Mouse (Mus musculus): Measurements from ENCODE around the gene Lrrn4cl. TPM values are rescaled to one million over a fixed set of nuclear protein-coding genes. Genes with fewer than 3 reads are reported as not detected.
"Not testable (repeated sequence)": the region's sequence is repeated elsewhere in the genome, so short reads cannot be mapped to it uniquely, and the experiment has no call there.

Lrrn4cl gene
- polyA plus RNA-seq, 1 experiment from 2014 or later = 0.37 TPM

GRCm38 (mm10) chr19:8864265-8864664, 13.7 kb downstream of the Lrrn4cl start:
- Histone ChIP-seq H3K4me2 (replicated peaks; ENCODE audit: low read depth, low read length) (no peak overlapping the region), H3K27me3 (ENCODE audit: control insufficient read depth, insufficient read depth, low read length) (no peaks in the 10 kb centered on the region), H3K4me3 (ENCODE audit: low read depth, low read length) (no peak overlapping the region), H3K27ac (ENCODE audit: low read depth, low read length) (no peak overlapping the region), H3K9ac (ENCODE audit: low read depth, low read length) (no peak overlapping the region), H3K9me3 (ENCODE audit: control insufficient read depth, low read length) (no peaks in the 10 kb centered on the region), H3K36me3 (ENCODE audit: control insufficient read depth, insufficient read depth, low read length) (no peaks in the 10 kb centered on the region), H3K4me1 (replicated peaks; ENCODE audit: control insufficient read depth, insufficient read depth, low read length) (no peaks in the 10 kb centered on the region)
- ATAC-seq (ENCODE audit: low FRiP score) = no peak
- no peak for DNase-seq (ENCODE audit: low spot score)
- WGBS = 84% methylated on average over 6 of the region's 6 CpGs

DNA sequence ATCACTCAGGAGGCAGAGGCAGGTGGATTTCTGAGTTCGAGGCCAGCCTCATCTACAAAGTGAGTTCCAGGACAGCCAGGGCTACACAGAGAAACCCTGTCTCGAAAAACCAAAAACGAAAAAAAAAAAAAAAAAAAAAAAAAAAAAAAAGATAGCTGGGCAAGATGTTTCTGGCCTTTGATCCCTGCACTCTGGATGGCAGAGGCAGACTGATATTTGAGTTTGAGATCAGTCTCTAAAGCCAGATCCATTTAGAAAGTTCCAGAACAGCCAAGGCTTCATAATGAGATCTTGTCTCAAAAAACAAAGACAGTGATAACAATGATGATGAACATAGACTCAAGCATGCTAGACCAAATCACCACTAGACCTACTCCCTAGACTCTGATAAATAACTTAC, 19.8 kb downstream of the Lrrn4cl start:
- H3K4me2 ChIP-seq (replicated peaks; ENCODE audit: low read depth, low read length); ATAC-seq (ENCODE audit: low FRiP score); H3K9ac ChIP-seq (ENCODE audit: low read depth, low read length); H3K36me3 ChIP-seq (ENCODE audit: control insufficient read depth, insufficient read depth, low read length); H3K9me3 ChIP-seq (ENCODE audit: control insufficient read depth, low read length); DNase-seq (ENCODE audit: low spot score); H3K27me3 ChIP-seq (ENCODE audit: control insufficient read depth, insufficient read depth, low read length); H3K4me1 ChIP-seq (replicated peaks; ENCODE audit: control insufficient read depth, insufficient read depth, low read length); H3K27ac ChIP-seq (ENCODE audit: low read depth, low read length): not testable (repeated sequence)
- peak overlapping the region; percentile 55; the same call in 1 of the 2 replicates for H3K4me3 ChIP-seq (ENCODE audit: low read depth, low read length)
- WGBS = 83% methylated on average over 3 of the region's 3 CpGs

DNA sequence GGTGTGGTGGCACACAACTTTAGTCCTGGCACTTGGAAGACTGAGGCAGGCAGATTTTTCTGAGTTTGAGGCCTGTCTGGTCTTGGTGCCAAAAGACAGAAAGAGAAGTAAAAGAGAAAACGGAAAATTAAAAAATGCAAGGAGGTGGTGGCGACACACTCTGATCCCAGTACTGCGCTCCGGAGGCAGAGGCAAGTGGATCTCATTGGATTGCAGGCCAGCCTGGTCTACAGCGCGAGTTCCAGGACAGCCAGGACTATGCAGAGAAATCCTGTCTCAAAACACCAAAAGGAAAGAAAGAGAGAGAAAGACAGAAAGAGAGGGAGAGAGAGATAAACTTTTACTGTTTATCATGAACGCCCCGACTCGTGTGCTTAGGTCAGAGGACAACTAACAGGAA, 20.3 kb downstream of the Lrrn4cl start:
- ATAC-seq (ENCODE audit: low FRiP score) = peak; percentile 65
- H3K4me2 ChIP-seq (replicated peaks; ENCODE audit: low read depth, low read length) = peak overlapping the region; percentile 89; the same call in 1 of the 2 replicates
- H3K4me1 ChIP-seq (replicated peaks; ENCODE audit: control insufficient read depth, insufficient read depth, low read length) = peaks cover 3% of the 10 kb centered on the region
- WGBS = 63% methylated on average over 9 of the region's 9 CpGs
- peak overlapping the region; percentile 35; the same call in 1 of the 2 replicates for H3K9ac ChIP-seq (ENCODE audit: low read depth, low read length)
- H3K27me3 ChIP-seq (ENCODE audit: control insufficient read depth, insufficient read depth, low read length) = no peaks in the 10 kb centered on the region
- H3K27ac ChIP-seq (ENCODE audit: low read depth, low read length) = no peak overlapping the region
- H3K9me3 ChIP-seq (ENCODE audit: control insufficient read depth, low read length) = no peaks in the 10 kb centered on the region
- H3K4me3 ChIP-seq (ENCODE audit: low read depth, low read length) = peak overlapping the region; percentile 55
- no peaks in the 10 kb centered on the region for H3K36me3 ChIP-seq (ENCODE audit: control insufficient read depth, insufficient read depth, low read length)
- no peak for DNase-seq (ENCODE audit: low spot score)

- ATAC-seq (ENCODE audit: low FRiP score) (peak; percentile 99), DNase-seq (ENCODE audit: low spot score) (peak; percentile 95)
- Histone ChIP-seq H3K36me3 (ENCODE audit: control insufficient read depth, insufficient read depth, low read length) (no peaks in the 10 kb centered on the region), H3K4me2 (replicated peaks; ENCODE audit: low read depth, low read length) (peak within 1 kb of the TSS; percentile 89), H3K4me1 (replicated peaks; ENCODE audit: control insufficient read depth, insufficient read depth, low read length) (peaks cover 3% of the 10 kb centered on the region), H3K27ac (ENCODE audit: low read depth, low read length) (peak within 1 kb of the TSS; percentile 24), H3K9ac (ENCODE audit: low read depth, low read length) (peak within 1 kb of the TSS; percentile 90), H3K4me3 (ENCODE audit: low read depth, low read length) (peak within 1 kb of the TSS; percentile 55), H3K27me3 (ENCODE audit: control insufficient read depth, insufficient read depth, low read length) (no peaks in the 10 kb centered on the region), H3K9me3 (ENCODE audit: control insufficient read depth, low read length) (no peaks in the 10 kb centered on the region)
- WGBS = 2% methylated on average over 59 of the region's 59 CpGs
These were observed 21.0 kb downstream of the Lrrn4cl start, which contains the start of gene Ubxn1 for GRCm38 (mm10) chr19:8871267-8872186. Gene Ubxn1 (plus strand): TSS chr19:8871496.

DNA sequence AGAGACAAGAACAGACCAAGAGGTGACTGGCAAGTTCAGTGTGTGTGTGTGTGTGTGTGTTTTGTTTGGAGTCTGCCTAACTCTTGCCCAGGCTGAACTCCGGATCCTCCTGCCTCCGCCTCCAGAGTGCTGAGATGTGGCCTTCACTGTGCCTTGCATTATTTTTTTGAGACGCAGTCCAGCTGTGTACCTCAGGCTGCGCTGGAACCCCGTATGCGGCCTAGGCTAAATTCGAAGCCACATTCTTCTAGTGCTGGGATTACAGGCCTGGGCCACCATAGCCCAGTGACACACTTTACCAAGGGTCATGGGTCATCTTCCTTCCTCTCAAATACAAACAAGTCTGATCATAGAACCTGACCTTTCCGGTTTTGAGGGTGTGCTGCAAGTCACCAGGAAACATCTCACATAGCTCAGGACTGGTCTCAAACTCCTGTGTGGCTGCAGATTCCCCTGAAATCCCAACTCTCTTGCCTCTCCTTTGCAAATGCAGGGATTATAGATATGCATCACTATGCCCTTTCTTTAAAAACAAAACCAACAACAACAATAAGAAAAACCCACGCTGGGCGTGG, 21.8 kb downstream of the Lrrn4cl start:
- Histone ChIP-seq H3K9me3 (ENCODE audit: control insufficient read depth, low read length) (no peaks in the 10 kb centered on the region), H3K4me3 (ENCODE audit: low read depth, low read length) (peak overlapping the region; percentile 55), H3K4me2 (replicated peaks; ENCODE audit: low read depth, low read length) (peak overlapping the region; percentile 89), H3K27ac (ENCODE audit: low read depth, low read length) (no peak overlapping the region), H3K4me1 (replicated peaks; ENCODE audit: control insufficient read depth, insufficient read depth, low read length) (peaks cover 3% of the 10 kb centered on the region), H3K9ac (ENCODE audit: low read depth, low read length) (peak overlapping the region; percentile 90), H3K27me3 (ENCODE audit: control insufficient read depth, insufficient read depth, low read length) (no peaks in the 10 kb centered on the region), H3K36me3 (ENCODE audit: control insufficient read depth, insufficient read depth, low read length) (no peaks in the 10 kb centered on the region)
- DNase-seq (ENCODE audit: low spot score) = no peak
- 77% methylated on average over 10 of the region's 10 CpGs for WGBS
- ATAC-seq (ENCODE audit: low FRiP score) = no peak

DNA sequence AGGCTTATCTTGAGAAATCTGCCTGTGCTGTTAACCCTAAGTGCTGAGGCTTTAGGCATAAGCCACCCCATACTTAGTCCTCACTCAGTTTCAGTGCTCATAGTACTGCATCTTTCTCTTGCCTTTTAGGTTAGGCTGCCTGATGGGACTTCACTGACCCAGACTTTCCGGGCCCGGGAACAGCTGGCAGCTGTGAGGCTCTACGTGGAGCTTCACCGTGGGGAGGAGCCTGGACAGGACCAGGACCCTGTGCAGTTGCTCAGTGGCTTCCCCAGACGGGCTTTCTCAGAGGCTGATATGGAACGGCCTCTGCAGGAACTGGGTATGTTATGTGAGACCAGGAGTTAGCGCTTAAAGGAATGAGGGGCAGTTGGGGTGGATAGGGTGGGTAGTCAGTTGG, 24.5 kb downstream of the Lrrn4cl start:
- Histone ChIP-seq H3K4me2 (replicated peaks; ENCODE audit: low read depth, low read length) (no peak overlapping the region), H3K36me3 (ENCODE audit: control insufficient read depth, insufficient read depth, low read length) (no peaks in the 10 kb centered on the region), H3K4me3 (ENCODE audit: low read depth, low read length) (no peak overlapping the region), H3K27ac (ENCODE audit: low read depth, low read length) (no peak overlapping the region), H3K9ac (ENCODE audit: low read depth, low read length) (no peak overlapping the region), H3K27me3 (ENCODE audit: control insufficient read depth, insufficient read depth, low read length) (no peaks in the 10 kb centered on the region), H3K4me1 (replicated peaks; ENCODE audit: control insufficient read depth, insufficient read depth, low read length) (peaks cover 3% of the 10 kb centered on the region), H3K9me3 (ENCODE audit: control insufficient read depth, low read length) (no peaks in the 10 kb centered on the region)
- DNase-seq (ENCODE audit: low spot score) = no peak
- ATAC-seq (ENCODE audit: low FRiP score) = no peak
- 95% methylated on average over 7 of the region's 7 CpGs for WGBS

GRCm38 (mm10) chr19:8880311-8881033, 29.9 kb downstream of the Lrrn4cl start, which contains the start of gene Uqcc3:
Gene Uqcc3 (minus strand): TSS chr19:8880923.
- H3K4me1 ChIP-seq (replicated peaks; ENCODE audit: control insufficient read depth, insufficient read depth, low read length) = no peaks in the 10 kb centered on the region
- peak within 1 kb of the TSS; percentile 83 for H3K4me2 ChIP-seq (replicated peaks; ENCODE audit: low read depth, low read length)
- WGBS = under 1% methylated on average over 42 of the region's 42 CpGs
- peak within 1 kb of the TSS; percentile 82 for H3K4me3 ChIP-seq (ENCODE audit: low read depth, low read length)
- peak within 1 kb of the TSS; percentile 80 for H3K27ac ChIP-seq (ENCODE audit: low read depth, low read length)
- peak within 1 kb of the TSS; percentile 91 for H3K9ac ChIP-seq (ENCODE audit: low read depth, low read length)
- DNase-seq (ENCODE audit: low spot score) (peak; percentile 88), ATAC-seq (ENCODE audit: low FRiP score) (peak; percentile 97)
- no peaks in the 10 kb centered on the region for H3K36me3 ChIP-seq (ENCODE audit: control insufficient read depth, insufficient read depth, low read length)
- H3K9me3 ChIP-seq (ENCODE audit: control insufficient read depth, low read length) = no peaks in the 10 kb centered on the region
- H3K27me3 ChIP-seq (ENCODE audit: control insufficient read depth, insufficient read depth, low read length) = no peaks in the 10 kb centered on the region

DNA sequence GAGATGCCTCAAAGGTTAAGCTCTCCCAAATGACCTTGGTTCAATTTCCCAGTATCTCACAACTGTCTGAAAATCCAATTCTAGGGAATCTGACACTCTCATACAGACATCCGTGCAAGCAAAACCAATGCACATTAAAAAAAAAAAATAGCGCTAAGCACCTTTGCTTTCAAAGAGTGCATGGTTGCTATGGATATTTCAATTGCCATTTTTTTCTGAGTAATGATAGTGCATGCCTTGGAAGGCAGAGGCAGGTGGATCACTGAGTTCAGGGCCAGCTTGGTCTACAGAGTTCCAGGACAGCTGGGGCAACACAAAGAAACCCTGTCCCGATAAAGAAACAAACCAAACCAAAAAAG, 30.4 kb downstream of the Lrrn4cl start:
- no peak overlapping the region for H3K27ac ChIP-seq (ENCODE audit: low read depth, low read length)
- H3K4me3 ChIP-seq (ENCODE audit: low read depth, low read length) = peak overlapping the region; percentile 82
- no peaks in the 10 kb centered on the region for H3K4me1 ChIP-seq (replicated peaks; ENCODE audit: control insufficient read depth, insufficient read depth, low read length)
- H3K36me3 ChIP-seq (ENCODE audit: control insufficient read depth, insufficient read depth, low read length) = no peaks in the 10 kb centered on the region
- H3K9ac ChIP-seq (ENCODE audit: low read depth, low read length) = 0 out of 2 replicates have a peak overlapping the region, but pooled peaks have one; percentile 91
- H3K9me3 ChIP-seq (ENCODE audit: control insufficient read depth, low read length) = no peaks in the 10 kb centered on the region
- DNase-seq (ENCODE audit: low spot score) = no peak
- H3K27me3 ChIP-seq (ENCODE audit: control insufficient read depth, insufficient read depth, low read length) = no peaks in the 10 kb centered on the region
- peak overlapping the region; percentile 83 for H3K4me2 ChIP-seq (replicated peaks; ENCODE audit: low read depth, low read length)
- ATAC-seq (ENCODE audit: low FRiP score) = peak; percentile 14; the same call in 1 of the 2 replicates
- WGBS = 23% methylated on average over 3 of the region's 3 CpGs

Data from hindbrain, embryonic 11.5 days (tissue).